Mouse (Mus musculus) forebrain, embryonic 11.5 days (tissue): Measurements from ENCODE around the gene Cpxcr1. TPM values are rescaled to one million over a fixed set of nuclear protein-coding genes. Genes with fewer than 3 reads are reported as not detected.

Source experiments
- ATAC-seq: fragments of 200-750 bp; cut with Nextera tagmentation; replicated peaks from 2 replicates; pipeline ENCODE4 v1.8.0; 2017; ENCODE audit warnings: moderate TSS enrichment; ENCODE audit not compliant: low FRiP score
- DNase-seq: peaks from one replicate; pipeline ENCODE4 v3.0.0-alpha.2; 2017; ENCODE audit warnings: low spot score
- H3K27ac ChIP-seq: fragments of 300-500 bp; sonication (generic); 2 replicates; pipeline ENCODE4 v1.5.1; 2014; ENCODE audit warnings: low read depth, low read length
- H3K27me3 ChIP-seq: fragments of 300-500 bp; sonication (generic); 2 replicates; pipeline ENCODE4 v1.6.1; 2014; ENCODE audit warnings: mild to moderate bottlenecking, low read length, mixed read lengths; ENCODE audit not compliant: control insufficient read depth, insufficient read depth
- H3K36me3 ChIP-seq: fragments of 300-500 bp; sonication (generic); 2 replicates; pipeline ENCODE4 v1.6.1; 2014; ENCODE audit warnings: mild to moderate bottlenecking, low read length, moderate library complexity, mixed read lengths; ENCODE audit not compliant: control insufficient read depth, insufficient read depth
- H3K4me1 ChIP-seq: fragments of 300-500 bp; sonication (generic); replicated peaks from 2 replicates; pipeline ENCODE4 v1.6.1; 2014; ENCODE audit warnings: low read length, mixed read lengths; ENCODE audit not compliant: control insufficient read depth, insufficient read depth
- H3K4me2 ChIP-seq: fragments of 300-500 bp; sonication (generic); 2 replicates; pipeline ENCODE4 v1.6.1; 2014; ENCODE audit warnings: low read depth, mild to moderate bottlenecking, low read length, moderate library complexity, mixed read lengths; ENCODE audit not compliant: severe bottlenecking
- H3K4me3 ChIP-seq: fragments of 300-500 bp; sonication (generic); 2 replicates; pipeline ENCODE4 v1.5.1; 2014; ENCODE audit warnings: low read depth, low read length
- H3K9ac ChIP-seq: fragments of 300-500 bp; sonication (generic); 2 replicates; pipeline ENCODE4 v1.6.1; 2014; ENCODE audit warnings: low read length
- H3K9me3 ChIP-seq: fragments of 300-500 bp; sonication (generic); 2 replicates; pipeline ENCODE4 v1.6.1; 2016; ENCODE audit warnings: low read length, mixed read lengths; ENCODE audit not compliant: control insufficient read depth
- polyA plus RNA-seq: library from polyadenylated mRNA; unstranded; fragments of >200 nt; fragmentation: Nextera tagmentation; extraction: Ambion mirVana; gene quantifications from 2 replicates; pipeline ENCODE4 v1.2.1, GENCODE M21; 2014

Gene Cpxcr1
- polyA plus RNA-seq = not detected in 2 replicates

- Histone ChIP-seq H3K27ac (no peak within 1 kb of the TSS), H3K4me1 (no peaks in the 10 kb centered on the region), H3K36me3 (no peaks in the 10 kb centered on the region), H3K4me2 (no peak within 1 kb of the TSS), H3K27me3 (no peaks in the 10 kb centered on the region), H3K4me3 (no peak within 1 kb of the TSS), H3K9me3 (no peaks in the 10 kb centered on the region), H3K9ac (no peak within 1 kb of the TSS)
- ATAC-seq (no peak), DNase-seq (no peak)
Measured at GRCm38 (mm10) chrX:116448644-116449043, at the start of gene Cpxcr1. Gene Cpxcr1 (plus strand): TSS chrX:116448944.

Other genes starting within 250 kb of the Cpxcr1 start
- gene H2afb2, start 232.2 kb downstream of the Cpxcr1 start, polyA plus RNA-seq = not detected in 2 replicates